8 mouse cellular contexts compared by ENCODE assay signal in the genomic region with DNA sequence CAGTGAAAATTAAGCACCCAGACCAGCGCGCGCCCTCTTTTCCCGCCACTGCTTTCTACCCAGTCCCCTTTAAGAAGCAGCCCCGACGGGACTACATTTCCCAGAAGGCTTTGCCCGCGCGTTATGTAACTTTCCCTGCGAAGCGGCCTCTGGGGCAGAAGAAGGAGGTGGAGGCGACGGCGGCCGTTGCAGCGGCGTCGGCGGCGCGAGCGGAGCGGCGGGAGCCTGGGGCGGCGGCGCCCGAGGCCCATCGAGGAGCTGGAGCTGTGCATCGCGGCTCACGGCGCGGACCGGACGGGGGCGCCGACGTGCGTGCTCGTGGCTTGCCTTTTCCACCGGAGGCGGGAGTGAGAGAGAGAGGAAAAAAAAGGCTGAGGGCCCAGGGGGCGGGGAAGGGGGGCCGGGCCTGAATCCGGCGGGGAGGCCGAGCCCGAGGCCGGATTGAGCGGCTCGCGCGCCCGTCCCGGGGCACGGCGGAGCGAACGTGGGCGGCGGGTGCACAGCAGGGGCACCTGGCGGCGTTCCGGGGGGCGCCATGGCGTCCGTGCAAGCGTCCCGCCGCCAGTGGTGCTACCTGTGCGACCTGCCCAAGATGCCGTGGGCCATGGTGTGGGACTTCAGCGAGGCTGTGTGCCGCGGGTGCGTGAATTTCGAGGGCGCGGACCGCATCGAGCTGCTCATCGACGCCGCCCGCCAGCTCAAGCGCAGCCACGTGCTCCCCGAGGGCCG. TPM values are rescaled to one million over a fixed set of nuclear protein-coding genes. Genes with fewer than 3 reads are reported as not detected.
DNase-seq lines count a peak whose midpoint lies in the region; ATAC-seq and TF ChIP-seq lines count a peak whose summit lies in the region.

A gene (plus strand): TSS at position 143 of the 729 bp plus-strand sequence.

- peak; percentile 86 to 92 for DNase-seq in CD8-positive naive resting alpha-beta T cell, adult 2 months (ENCODE audit: low read depth in 2 of 2, low spot score in 2 of 2)
- peak; percentile 83 for DNase-seq in c-Kit-positive CD71-negative TER-119-negative erythroid progenitor cells, embryonic 14.5 days (ENCODE audit: low read depth)
- DNase-seq in forebrain, embryonic 10.5 days (ENCODE audit: extremely low spot score, low spot score), result peak; percentile 94
- peak; percentile 96 for DNase-seq in kidney, postnatal 25 days
- DNase-seq in liver, embryonic 14.5 days (ENCODE audit: low read depth in 3 of 3, low spot score in 3 of 3), result peak; percentile 87 to 91 (median 90)
- peak; percentile 95 for DNase-seq in neural tube, embryonic 11.5 days (ENCODE audit: low spot score)
- peak; percentile 94 for DNase-seq in stomach, postnatal 0 days (ENCODE audit: low spot score)

- peak within 1 kb of the TSS; percentile 93 for H3K4me2 ChIP-seq in heart, embryonic 15.5 days
- peak within 1 kb of the TSS; percentile 79 for H3K4me2 ChIP-seq in liver, embryonic 14.5 days (ENCODE audit: low read depth)
- H3K4me2 ChIP-seq in neural tube, embryonic 11.5 days (ENCODE audit: low read depth), result peak within 1 kb of the TSS; percentile 99
- peak within 1 kb of the TSS; percentile 94 for H3K4me2 ChIP-seq in stomach, postnatal 0 days (replicated peaks; ENCODE audit: low read depth)

- peaks cover 40% of the 10 kb centered on the region for H3K36me3 ChIP-seq in forebrain, embryonic 10.5 days (replicated peaks)
- H3K36me3 ChIP-seq in heart, embryonic 15.5 days, result peaks cover 22% of the 10 kb centered on the region
- H3K36me3 ChIP-seq in liver, embryonic 14.5 days (replicated peaks; ENCODE audit: control insufficient read depth, insufficient read depth, low read depth), result no peaks in the 10 kb centered on the region
- peaks cover 9% of the 10 kb centered on the region; the same call in 1 of the 2 replicates for H3K36me3 ChIP-seq in neural tube, embryonic 11.5 days (ENCODE audit: control insufficient read depth, insufficient read depth, low read length)
- no peaks in the 10 kb centered on the region for H3K36me3 ChIP-seq in stomach, postnatal 0 days (ENCODE audit: control insufficient read depth, insufficient read depth, low read length)

- H3K9me3 ChIP-seq in forebrain, embryonic 10.5 days, result no peaks in the 10 kb centered on the region
- H3K9me3 ChIP-seq in heart, embryonic 15.5 days (replicated peaks), result no peaks in the 10 kb centered on the region
- H3K9me3 ChIP-seq in liver, embryonic 14.5 days (ENCODE audit: control insufficient read depth, low read length), result no peaks in the 10 kb centered on the region
- H3K9me3 ChIP-seq in neural tube, embryonic 11.5 days (ENCODE audit: control insufficient read depth, low read length), result no peaks in the 10 kb centered on the region
- no peaks in the 10 kb centered on the region for H3K9me3 ChIP-seq in stomach, postnatal 0 days (ENCODE audit: control insufficient read depth, low read length)

- peak within 1 kb of the TSS; percentile 85 for H3K4me3 ChIP-seq in forebrain, embryonic 10.5 days
- peak within 1 kb of the TSS; percentile 77 for H3K4me3 ChIP-seq in heart, embryonic 15.5 days
- H3K4me3 ChIP-seq in liver, embryonic 14.5 days (ENCODE audit: insufficient read depth in 1 of 2, low read depth in 2 of 2, low read length in 2 of 2), result peak within 1 kb of the TSS; percentile 58 to 82
- peak within 1 kb of the TSS; percentile 95 for H3K4me3 ChIP-seq in neural tube, embryonic 11.5 days (ENCODE audit: low read depth, low read length)
- peak within 1 kb of the TSS; percentile 80 for H3K4me3 ChIP-seq in stomach, postnatal 0 days (ENCODE audit: low read depth, low read length)

- under 1% methylated on average over 90 of the region's 90 CpGs for WGBS in forebrain, embryonic 10.5 days
- WGBS in heart, embryonic 15.5 days, result under 1% methylated on average over 83 of the region's 90 CpGs
- under 1% methylated on average over 77 of the region's 90 CpGs for WGBS in liver, embryonic 14.5 days (ENCODE audit: insufficient replicate concordance)
- WGBS in neural tube, embryonic 11.5 days, result under 1% methylated on average over 74 of the region's 90 CpGs
- WGBS in stomach, postnatal 0 days, result 1% methylated on average over 73 of the region's 90 CpGs

- H3K27ac ChIP-seq in forebrain, embryonic 10.5 days, result peak within 1 kb of the TSS; percentile 95
- H3K27ac ChIP-seq in heart, embryonic 15.5 days, result peak within 1 kb of the TSS; percentile 95
- H3K27ac ChIP-seq in liver, embryonic 14.5 days, result peak within 1 kb of the TSS; percentile 79
- H3K27ac ChIP-seq in neural tube, embryonic 11.5 days (ENCODE audit: low read depth, low read length), result peak within 1 kb of the TSS; percentile 76
- peak within 1 kb of the TSS; percentile 94 for H3K27ac ChIP-seq in stomach, postnatal 0 days (replicated peaks)

- H3K9ac ChIP-seq in heart, embryonic 15.5 days, result peak within 1 kb of the TSS; percentile 89
- peak within 1 kb of the TSS; percentile 80 for H3K9ac ChIP-seq in liver, embryonic 14.5 days (replicated peaks)
- peak within 1 kb of the TSS; percentile 86 for H3K9ac ChIP-seq in neural tube, embryonic 11.5 days (ENCODE audit: low read length)
- peak within 1 kb of the TSS; percentile 79 for H3K9ac ChIP-seq in stomach, postnatal 0 days (ENCODE audit: low read length)

- ATAC-seq in heart, embryonic 15.5 days (replicated peaks; ENCODE audit: insufficient number of reproducible peaks, insufficient read depth, low FRiP score, low read depth), result peak; percentile 68
- peak; percentile 66 for ATAC-seq in liver, embryonic 14.5 days (ENCODE audit: insufficient read depth)
- peak; percentile 58 for ATAC-seq in neural tube, embryonic 11.5 days (ENCODE audit: insufficient read depth, low FRiP score, low TSS enrichment)
- ATAC-seq in stomach, postnatal 0 days (ENCODE audit: low FRiP score, low TSS enrichment), result peak; percentile 59

- H3K27me3 ChIP-seq in forebrain, embryonic 10.5 days (ENCODE audit: poor library complexity, severe bottlenecking), result no peaks in the 10 kb centered on the region
- no peaks in the 10 kb centered on the region for H3K27me3 ChIP-seq in heart, embryonic 15.5 days
- no peaks in the 10 kb centered on the region for H3K27me3 ChIP-seq in liver, embryonic 14.5 days (ENCODE audit: control insufficient read depth, insufficient read depth, low read length)
- H3K27me3 ChIP-seq in neural tube, embryonic 11.5 days (ENCODE audit: control insufficient read depth, insufficient read depth, low read length), result no peaks in the 10 kb centered on the region
- no peaks in the 10 kb centered on the region for H3K27me3 ChIP-seq in stomach, postnatal 0 days (ENCODE audit: control insufficient read depth, insufficient read depth, low read length)

- TF ChIP-seq EP300 in liver, embryonic 14.5 days (IDR thresholded peaks at IDR 0.05; ENCODE audit: low read depth), result no peak
- TF ChIP-seq EP300 in stomach, postnatal 0 days (optimal IDR thresholded peaks at IDR 0.05), result no peak

- peaks cover 75% of the 10 kb centered on the region for H3K4me1 ChIP-seq in forebrain, embryonic 10.5 days
- peaks cover 60% of the 10 kb centered on the region for H3K4me1 ChIP-seq in heart, embryonic 15.5 days (replicated peaks)
- H3K4me1 ChIP-seq in liver, embryonic 14.5 days (replicated peaks; ENCODE audit: control insufficient read depth in 2 of 2, insufficient read depth in 2 of 2, low read length in 1 of 2), result peaks cover 15 to 23% of the 10 kb centered on the region in 2 experiments
- peaks cover 26% of the 10 kb centered on the region for H3K4me1 ChIP-seq in neural tube, embryonic 11.5 days (ENCODE audit: control insufficient read depth, insufficient read depth, low read length)
- peaks cover 10% of the 10 kb centered on the region for H3K4me1 ChIP-seq in stomach, postnatal 0 days (replicated peaks; ENCODE audit: control insufficient read depth, insufficient read depth)

- TF ChIP-seq CTCF in liver, embryonic 14.5 days (IDR thresholded peaks at IDR 0.05; ENCODE audit: low read depth), result peak; percentile 11; the same call in 1 of the 2 replicates
- TF ChIP-seq CTCF in stomach, postnatal 0 days (IDR thresholded peaks at IDR 0.05; ENCODE audit: low read depth), result no peak; the same call in 1 of the 2 replicates

RNA-seq across cellular contexts. Expression of the gene that starts here (rescaled TPM):
- 21.3 and 22.1 TPM in 2 replicates for polyA plus RNA-seq in forebrain, embryonic 10.5 days (2016; fragmentation: Nextera tagmentation; extraction: Ambion mirVana)
- 11.5 and 17.6 TPM in 2 replicates for polyA plus RNA-seq in heart, embryonic 15.5 days (2015; fragmentation: Nextera tagmentation; extraction: Ambion mirVana)
- 6.8 and 8.3 TPM in 2 replicates for polyA plus RNA-seq in liver, embryonic 14.5 days (2012; rRNA removed)
- polyA plus RNA-seq in liver, embryonic 14.5 days (2014; fragmentation: Nextera tagmentation; extraction: Ambion mirVana), result 6.8 and 7.9 TPM in 2 replicates
- polyA plus RNA-seq in neural tube, embryonic 11.5 days (2014; fragmentation: Nextera tagmentation; extraction: Ambion mirVana), result 27.2 and 31.4 TPM in 2 replicates
- 9.8 and 12.0 TPM in 2 replicates for polyA plus RNA-seq in stomach, postnatal 0 days (2015; fragmentation: Nextera tagmentation; extraction: Ambion mirVana)

Comparison
In these comparisons a context has a peak if more than half of its experiments do, and no peak if none do; other contexts are left out.
1. Peak in every context shown above with its lines: DNase-seq, ATAC-seq, H3K4me3 ChIP-seq and H3K27ac ChIP-seq.